Mouse (Mus musculus): ENCODE results near the gene Vdac2.

The Vdac2 gene

DNA sequence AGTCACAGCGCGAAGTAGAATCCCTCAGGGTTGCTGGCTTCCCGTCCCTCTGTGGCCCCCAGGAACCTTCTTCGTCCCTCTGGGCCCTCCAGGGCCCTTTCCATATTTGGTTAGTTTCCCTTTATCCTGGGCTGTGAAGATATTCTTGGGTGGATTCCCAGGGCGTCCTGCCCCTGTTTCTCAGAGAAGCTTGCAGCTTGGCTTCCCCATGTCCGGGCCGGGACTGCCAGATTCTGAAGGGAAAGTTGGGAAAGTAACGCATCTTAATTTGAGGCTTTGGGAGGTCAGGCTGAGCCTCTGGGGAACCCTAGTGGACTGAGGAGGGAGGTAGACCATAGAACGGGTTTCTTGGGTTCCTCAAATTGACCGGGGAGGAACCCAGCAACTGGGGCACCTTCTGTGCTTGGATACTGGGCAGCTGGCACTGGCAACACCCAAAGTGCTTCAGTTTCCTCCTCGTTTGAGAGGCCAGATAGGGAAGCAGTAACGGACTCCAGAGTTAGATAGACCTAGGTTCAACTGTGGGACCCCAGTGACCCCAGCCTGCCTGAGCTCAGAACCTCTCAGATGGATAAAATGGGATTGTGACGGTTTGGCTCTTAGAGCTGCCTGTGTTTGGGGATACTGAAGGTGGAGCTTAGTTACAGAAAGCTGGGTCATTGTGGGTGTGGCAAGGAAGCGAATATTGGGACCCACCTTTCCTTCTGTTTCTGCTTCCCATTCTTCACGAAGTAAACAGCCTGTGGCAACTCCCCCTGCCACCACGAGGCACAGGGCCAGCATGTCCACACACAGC, 27.2 kb downstream of the Vdac2 start:
- DNase-seq (ENCODE audit: low spot score) = no peak

DNA sequence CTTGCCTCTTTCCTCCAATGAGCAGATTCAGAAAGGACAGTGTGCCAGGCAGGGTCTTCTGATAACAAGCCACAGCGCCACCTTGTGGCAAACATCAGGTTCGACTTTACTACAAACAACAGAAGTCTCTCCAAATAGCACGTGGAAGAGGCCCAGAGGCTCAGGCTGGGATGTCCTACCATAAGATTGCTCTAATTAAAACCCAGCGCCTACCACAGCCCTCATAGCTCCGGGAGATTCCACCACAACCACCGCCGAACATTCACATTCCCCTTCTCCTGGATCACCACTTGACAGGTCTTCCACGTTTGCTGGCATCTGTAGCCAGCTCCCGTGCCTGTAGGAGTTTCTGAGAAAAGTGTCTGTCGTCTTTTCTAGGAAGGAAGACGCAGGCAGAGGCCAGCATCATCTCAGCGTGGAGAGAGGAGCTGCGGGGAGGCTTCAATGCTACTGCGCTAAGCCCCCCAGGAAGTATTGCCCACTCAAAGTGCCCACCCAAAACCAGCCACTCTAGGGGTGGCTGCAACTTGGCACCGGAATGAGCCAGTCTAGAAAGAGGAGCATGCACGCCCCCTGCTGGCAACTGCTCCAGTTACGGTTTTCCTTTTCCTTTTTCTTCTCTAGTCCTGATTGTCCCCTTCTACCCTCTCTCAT, 28.5 kb downstream of the Vdac2 start:
- DNase-seq (ENCODE audit: low spot score) = peak; percentile 66

DNA sequence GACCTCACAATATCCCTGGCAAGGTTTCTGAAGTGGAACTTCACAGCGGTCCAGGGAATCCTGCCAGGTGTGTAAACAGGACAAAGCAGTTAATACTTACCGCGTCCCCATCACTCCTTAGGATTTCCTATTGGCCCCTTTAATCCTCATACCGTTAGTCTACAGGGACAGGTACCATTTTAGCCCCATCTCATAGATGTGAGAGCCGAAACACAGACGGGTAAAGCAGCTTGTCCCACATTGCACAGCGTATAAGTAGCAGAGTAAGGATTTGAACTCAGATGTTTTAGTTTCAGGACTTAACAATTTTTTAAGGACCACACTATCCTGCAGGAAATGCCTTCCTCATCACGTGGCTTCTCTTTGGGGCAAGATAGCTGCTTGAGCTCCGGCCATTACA, 29.2 kb downstream of the Vdac2 start:
- DNase-seq (ENCODE audit: low spot score) = no peak

DNA sequence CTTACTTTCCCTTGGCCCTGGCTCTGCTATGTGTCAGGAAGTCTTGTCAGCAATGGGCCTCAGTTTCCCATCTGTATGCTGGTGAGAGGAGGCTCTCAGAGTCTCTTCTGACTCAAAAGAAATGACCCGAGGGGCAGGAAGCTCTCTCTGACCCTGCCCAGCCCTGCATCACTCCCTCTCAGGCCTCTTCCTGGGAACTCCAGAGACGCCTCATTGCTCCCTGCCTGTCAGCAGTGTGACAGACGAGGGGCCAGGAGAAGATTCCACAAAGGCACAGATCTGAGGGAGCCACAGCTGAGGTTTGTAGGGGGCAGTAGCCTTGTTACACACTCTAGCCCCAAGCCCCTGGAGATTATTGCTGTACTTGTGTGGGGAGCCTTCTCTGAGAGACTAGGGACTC, 30.9 kb downstream of the Vdac2 start:
- DNase-seq (ENCODE audit: low spot score) = no peak

DNA sequence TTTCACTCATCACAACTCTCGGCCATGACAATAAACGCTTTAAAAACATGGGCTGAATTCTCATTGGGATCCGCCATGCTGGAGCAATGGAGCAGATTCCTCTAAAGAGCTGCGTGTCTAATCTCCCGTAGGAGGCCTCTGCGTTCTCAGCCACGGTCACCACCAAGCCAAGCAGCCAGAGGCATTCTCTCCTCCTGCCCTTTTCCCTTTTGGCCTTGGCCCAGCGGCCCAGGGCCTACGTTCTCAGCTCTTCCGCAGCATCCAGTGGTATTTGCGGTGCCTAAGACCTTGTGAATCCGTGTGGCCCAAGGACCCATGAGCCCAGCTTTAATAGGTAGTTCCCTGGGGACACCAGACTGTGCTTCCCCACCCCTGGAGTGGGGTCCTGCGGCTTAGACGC, 31.8 kb downstream of the Vdac2 start:
- DNase-seq (ENCODE audit: low spot score) = no peak

DNA sequence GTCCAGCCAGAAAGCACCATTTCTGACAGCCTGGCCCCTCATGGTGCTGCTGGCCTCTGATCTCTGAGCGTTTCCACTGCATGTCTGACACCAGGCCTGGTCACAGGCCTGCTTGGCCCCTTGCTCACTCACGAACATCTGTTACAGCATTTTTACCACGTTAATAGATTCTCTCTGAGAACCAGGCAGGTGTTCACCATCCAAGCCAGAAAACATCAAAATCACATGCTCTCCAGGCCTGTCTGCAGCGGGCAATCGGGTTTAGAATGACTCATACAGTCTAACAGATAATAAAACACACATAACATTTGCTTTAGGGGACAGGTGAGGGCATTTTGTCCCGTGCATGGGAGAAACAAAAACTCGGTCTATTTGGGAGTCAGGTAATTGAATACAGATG, 41.3 kb downstream of the Vdac2 start:
- DNase-seq (ENCODE audit: low spot score) = no peak

DNA sequence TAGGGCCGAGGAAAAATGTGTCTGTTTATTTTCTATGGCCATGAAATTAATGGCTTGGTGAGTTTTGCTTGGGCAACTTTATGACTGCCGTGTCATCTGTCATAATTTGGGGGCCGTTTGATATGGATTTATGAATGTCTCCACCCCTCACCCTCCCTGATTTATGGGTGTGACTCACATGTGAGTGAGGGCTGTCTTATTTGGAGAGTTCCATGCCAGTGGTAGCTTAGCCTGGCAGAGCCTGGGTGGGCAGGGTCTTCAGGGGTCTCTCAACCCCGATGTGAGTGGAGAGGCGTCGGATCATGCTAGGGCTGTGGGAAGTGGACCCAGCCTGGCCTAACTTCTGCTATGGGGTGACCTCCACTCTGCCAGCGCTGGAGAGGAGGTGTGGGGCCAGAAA, 41.8 kb downstream of the Vdac2 start:
- DNase-seq (ENCODE audit: low spot score) = no peak

DNA sequence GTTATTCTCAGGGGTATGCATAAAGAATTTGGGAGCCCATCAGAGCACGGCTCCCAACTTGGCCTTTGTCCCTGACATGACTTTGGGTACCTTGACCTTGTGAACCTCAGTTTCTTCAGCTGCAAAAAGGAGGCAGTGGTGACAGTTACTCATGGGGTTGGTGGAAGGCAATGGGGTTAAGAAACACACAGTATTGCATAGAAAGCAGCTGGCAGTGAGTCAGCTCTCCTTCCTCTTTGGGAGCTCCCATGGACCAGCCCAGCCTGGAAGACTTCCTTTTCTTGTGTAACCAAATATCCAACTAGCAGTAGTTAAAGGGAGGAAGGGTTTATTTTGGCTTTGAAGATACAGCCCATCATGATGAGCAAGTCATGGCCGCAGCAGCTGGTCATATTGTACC, 65.4 kb downstream of the Vdac2 start:
- no peak for DNase-seq (ENCODE audit: low spot score)

DNA sequence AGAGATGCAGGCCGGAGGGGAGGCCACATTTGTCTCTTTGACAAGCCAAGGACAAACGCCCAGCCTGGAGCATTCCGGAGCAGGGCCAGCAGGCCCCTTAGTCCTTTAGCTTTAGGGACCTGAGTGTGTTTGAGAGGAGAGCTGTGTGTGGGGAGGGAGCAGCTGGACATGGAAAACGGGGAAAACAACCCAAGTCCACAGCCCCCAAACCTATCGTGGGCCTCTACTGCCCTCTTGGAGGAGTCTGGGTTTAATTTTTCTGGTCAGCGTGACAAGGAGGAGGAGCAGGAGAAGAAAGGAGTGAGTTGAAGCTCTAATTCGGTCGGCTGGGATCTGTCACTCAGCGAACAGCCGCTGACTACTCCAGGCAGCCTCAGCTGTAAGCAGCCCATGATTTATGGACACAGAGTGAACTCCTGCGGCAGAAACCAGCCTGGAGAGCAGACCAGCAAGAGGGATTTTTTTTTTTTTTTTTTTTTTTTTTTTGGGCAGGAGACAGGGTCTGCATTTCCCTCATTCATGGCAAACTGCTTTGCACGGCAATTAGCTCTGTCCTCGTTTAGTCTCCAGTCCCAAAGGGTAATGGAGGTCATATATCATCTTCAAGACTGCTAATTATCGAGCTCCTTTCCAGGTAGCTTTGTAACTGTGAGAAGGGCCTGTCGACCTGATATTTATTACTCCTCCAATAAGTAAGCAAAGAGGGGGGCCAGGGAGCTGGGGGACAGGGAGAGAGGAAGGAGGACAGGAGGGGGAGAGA, 66.7 kb downstream of the Vdac2 start:
- peak; percentile 24 for DNase-seq (ENCODE audit: low spot score)

DNA sequence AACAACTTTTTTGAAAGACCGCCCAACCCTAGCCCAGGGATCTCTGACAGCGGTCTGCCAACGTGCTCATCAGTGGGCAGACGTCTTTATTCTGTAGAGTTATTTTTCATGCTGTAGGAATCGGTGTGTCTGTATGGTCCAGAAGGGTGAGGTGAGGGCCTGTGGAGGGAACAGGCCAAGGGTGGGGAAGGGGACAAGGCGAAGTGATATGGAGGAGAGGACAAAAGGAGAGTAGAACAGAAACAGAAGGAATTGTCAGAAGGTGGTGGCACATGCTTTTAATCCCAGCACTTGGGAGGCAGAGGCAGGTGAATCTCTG, 67.3 kb downstream of the Vdac2 start:
- no peak for DNase-seq (ENCODE audit: low spot score)

All from ovary, postnatal 14 days (tissue).